Mouse (Mus musculus): ENCODE results near the gene Arhgap32. TPM values are rescaled to one million over a fixed set of nuclear protein-coding genes. Genes with fewer than 3 reads are reported as not detected.

Gene Arhgap32
- 7.0 and 7.4 TPM in 2 replicates for polyA plus RNA-seq (2016; fragmentation: Nextera tagmentation; extraction: Ambion mirVana)

- Histone ChIP-seq H3K9me3 (no peaks in the 10 kb centered on the region), H3K27me3 (no peaks in the 10 kb centered on the region), H3K27ac (replicated peaks) (no peak within 1 kb of the TSS), H3K4me1 (no peaks in the 10 kb centered on the region), H3K4me2 (replicated peaks) (no peak within 1 kb of the TSS), H3K9ac (replicated peaks) (no peak within 1 kb of the TSS), H3K4me3 (no peak within 1 kb of the TSS), H3K36me3 (no peaks in the 10 kb centered on the region)
- 100% methylated on average over 1 of the region's 1 CpGs for WGBS
- ATAC-seq (ENCODE audit: low FRiP score, low read depth), result no peak
Measured at GRCm38 (mm10) chr9:32115786-32116185, at the start of gene Arhgap32. Gene Arhgap32, plus strand, starts transcription at chr9:32116136.

- ATAC-seq (ENCODE audit: low FRiP score, low read depth), result no peak
- no peaks in the 10 kb centered on the region for H3K36me3 ChIP-seq
- WGBS, result 92% methylated on average over 6 of the region's 6 CpGs
Measured at GRCm38 (mm10) chr9:32072778-32073177, 43.2 kb upstream of the Arhgap32 start.

GRCm38 (mm10) chr9:32088106-32088776 lies 27.7 kb upstream of the Arhgap32 start:
- no peak overlapping the region for H3K4me2 ChIP-seq (replicated peaks)
- ATAC-seq (ENCODE audit: low FRiP score, low read depth), result no peak

More at GRCm38 (mm10) chr9:32072778-32073177, 43.2 kb upstream of the Arhgap32 start:
- Histone ChIP-seq H3K9ac (replicated peaks) (no peak overlapping the region), H3K27me3 (no peaks in the 10 kb centered on the region), H3K4me2 (replicated peaks) (no peak overlapping the region), H3K27ac (replicated peaks) (no peak overlapping the region), H3K9me3 (no peaks in the 10 kb centered on the region), H3K4me3 (no peak overlapping the region), H3K4me1 (0 out of 2 replicates have a peak, but pooled peaks cover 2% of the 10 kb centered on the region)

GRCm38 (mm10) chr9:32088882-32089281 lies 27.1 kb upstream of the Arhgap32 start:
- H3K4me2 ChIP-seq (replicated peaks), result no peak overlapping the region
- H3K27me3 ChIP-seq, result no peaks in the 10 kb centered on the region
- no peak overlapping the region for H3K4me3 ChIP-seq
- H3K27ac ChIP-seq (replicated peaks), result no peak overlapping the region
- H3K36me3 ChIP-seq, result no peaks in the 10 kb centered on the region
- WGBS, result 63% methylated on average over 3 of the region's 3 CpGs
- no peak overlapping the region for H3K9ac ChIP-seq (replicated peaks)
- no peaks in the 10 kb centered on the region for H3K9me3 ChIP-seq
- H3K4me1 ChIP-seq, result no peaks in the 10 kb centered on the region; the same call in 1 of the 2 replicates
- no peak for ATAC-seq (ENCODE audit: low FRiP score, low read depth)

More at GRCm38 (mm10) chr9:32088106-32088776, 27.7 kb upstream of the Arhgap32 start:
- Histone ChIP-seq H3K4me3 (no peak overlapping the region), H3K9ac (replicated peaks) (no peak overlapping the region), H3K27me3 (no peaks in the 10 kb centered on the region), H3K27ac (replicated peaks) (no peak overlapping the region), H3K36me3 (no peaks in the 10 kb centered on the region), H3K4me1 (no peaks in the 10 kb centered on the region), H3K9me3 (no peaks in the 10 kb centered on the region)
- WGBS, result 77% methylated on average over 4 of the region's 4 CpGs

GRCm38 (mm10) chr9:32093456-32093855 lies 22.5 kb upstream of the Arhgap32 start:
- Histone ChIP-seq H3K27ac (replicated peaks) (no peak overlapping the region), H3K4me1 (peaks cover 6% of the 10 kb centered on the region), H3K4me2 (replicated peaks) (no peak overlapping the region), H3K4me3 (no peak overlapping the region), H3K9me3 (no peaks in the 10 kb centered on the region), H3K36me3 (no peaks in the 10 kb centered on the region), H3K27me3 (no peaks in the 10 kb centered on the region), H3K9ac (replicated peaks) (no peak overlapping the region)
- ATAC-seq (ENCODE audit: low FRiP score, low read depth), result no peak
- WGBS, result 69% methylated on average over 2 of the region's 2 CpGs

- ATAC-seq (ENCODE audit: low FRiP score, low read depth), result no peak
- no peak overlapping the region for H3K27ac ChIP-seq (replicated peaks)
- H3K4me1 ChIP-seq, result peaks cover 6% of the 10 kb centered on the region
- H3K4me2 ChIP-seq (replicated peaks), result no peak overlapping the region
- no peaks in the 10 kb centered on the region for H3K27me3 ChIP-seq
- H3K9me3 ChIP-seq, result no peaks in the 10 kb centered on the region
- H3K36me3 ChIP-seq, result no peaks in the 10 kb centered on the region
- no peak overlapping the region for H3K9ac ChIP-seq (replicated peaks)
- WGBS, result 65% methylated on average over 13 of the region's 13 CpGs
- H3K4me3 ChIP-seq, result no peak overlapping the region
Measured at GRCm38 (mm10) chr9:32094351-32095120, 21.4 kb upstream of the Arhgap32 start.

- 92% methylated on average over 4 of the region's 4 CpGs for WGBS
- Histone ChIP-seq H3K4me2 (replicated peaks) (no peak overlapping the region), H3K27me3 (no peaks in the 10 kb centered on the region), H3K27ac (replicated peaks) (no peak overlapping the region), H3K36me3 (no peaks in the 10 kb centered on the region), H3K4me3 (no peak overlapping the region), H3K9me3 (no peaks in the 10 kb centered on the region), H3K9ac (replicated peaks) (no peak overlapping the region), H3K4me1 (peaks cover 6% of the 10 kb centered on the region)
- ATAC-seq (ENCODE audit: low FRiP score, low read depth), result no peak
Measured at GRCm38 (mm10) chr9:32095511-32095910, 20.4 kb upstream of the Arhgap32 start.

- Histone ChIP-seq H3K4me2 (replicated peaks) (no peak overlapping the region), H3K27me3 (no peaks in the 10 kb centered on the region), H3K9me3 (no peaks in the 10 kb centered on the region), H3K9ac (replicated peaks) (no peak overlapping the region), H3K27ac (replicated peaks) (no peak overlapping the region), H3K4me3 (no peak overlapping the region), H3K4me1 (peaks cover 6% of the 10 kb centered on the region), H3K36me3 (no peaks in the 10 kb centered on the region)
- ATAC-seq (ENCODE audit: low FRiP score, low read depth), result no peak
- 49% methylated on average over 7 of the region's 7 CpGs for WGBS
Measured at GRCm38 (mm10) chr9:32096541-32096940, 19.4 kb upstream of the Arhgap32 start.

GRCm38 (mm10) chr9:32097123-32097522 lies 18.8 kb upstream of the Arhgap32 start:
- Histone ChIP-seq H3K9me3 (no peaks in the 10 kb centered on the region), H3K4me2 (replicated peaks) (no peak overlapping the region), H3K4me1 (peaks cover 6% of the 10 kb centered on the region), H3K27me3 (no peaks in the 10 kb centered on the region), H3K36me3 (no peaks in the 10 kb centered on the region), H3K4me3 (no peak overlapping the region), H3K9ac (replicated peaks) (no peak overlapping the region), H3K27ac (replicated peaks) (no peak overlapping the region)
- 57% methylated on average over 4 of the region's 4 CpGs for WGBS
- ATAC-seq (ENCODE audit: low FRiP score, low read depth), result no peak

GRCm38 (mm10) chr9:32098425-32099155 lies 17.3 kb upstream of the Arhgap32 start:
- H3K4me2 ChIP-seq (replicated peaks), result no peak overlapping the region
- no peak overlapping the region for H3K4me3 ChIP-seq
- H3K9ac ChIP-seq (replicated peaks), result no peak overlapping the region
- 88% methylated on average over 9 of the region's 9 CpGs for WGBS
- no peaks in the 10 kb centered on the region for H3K9me3 ChIP-seq
- H3K4me1 ChIP-seq, result peaks cover 6% of the 10 kb centered on the region
- no peaks in the 10 kb centered on the region for H3K36me3 ChIP-seq
- H3K27me3 ChIP-seq, result no peaks in the 10 kb centered on the region
- H3K27ac ChIP-seq (replicated peaks), result no peak overlapping the region
- no peak for ATAC-seq (ENCODE audit: low FRiP score, low read depth)

GRCm38 (mm10) chr9:32100561-32100960 lies 15.4 kb upstream of the Arhgap32 start:
- Histone ChIP-seq H3K9me3 (no peaks in the 10 kb centered on the region), H3K4me2 (replicated peaks) (no peak overlapping the region), H3K27me3 (no peaks in the 10 kb centered on the region), H3K4me3 (no peak overlapping the region), H3K4me1 (peaks cover 6% of the 10 kb centered on the region; the same call in 1 of the 2 replicates), H3K27ac (replicated peaks) (no peak overlapping the region), H3K36me3 (no peaks in the 10 kb centered on the region), H3K9ac (replicated peaks) (no peak overlapping the region)
- no peak for ATAC-seq (ENCODE audit: low FRiP score, low read depth)
- 86% methylated on average over 8 of the region's 8 CpGs for WGBS

GRCm38 (mm10) chr9:32101488-32101887 lies 14.4 kb upstream of the Arhgap32 start:
- H3K9ac ChIP-seq (replicated peaks), result no peak overlapping the region
- ATAC-seq (ENCODE audit: low FRiP score, low read depth), result no peak
- no peak overlapping the region for H3K4me3 ChIP-seq
- WGBS, result 82% methylated on average over 2 of the region's 2 CpGs
- H3K9me3 ChIP-seq, result no peaks in the 10 kb centered on the region
- H3K4me2 ChIP-seq (replicated peaks), result no peak overlapping the region
- no peaks in the 10 kb centered on the region for H3K36me3 ChIP-seq
- peaks cover under 1% of the 10 kb centered on the region; the same call in 1 of the 2 replicates for H3K4me1 ChIP-seq
- no peak overlapping the region for H3K27ac ChIP-seq (replicated peaks)
- no peaks in the 10 kb centered on the region for H3K27me3 ChIP-seq

All from midbrain, embryonic 12.5 days (tissue).